Mouse (Mus musculus) left cerebral cortex, adult 18-20 months (tissue): ENCODE data around the gene Pole4. TPM values are rescaled to one million over a fixed set of nuclear protein-coding genes. Genes with fewer than 3 reads are reported as not detected.

Experiments used
- DNase-seq, 2 experiments: peaks; one replicate each; pipeline ENCODE4 v3.0.0; 2021 to 2022; ENCODE audit warnings: low spot score in 2 of 2, mixed read lengths in 1 of 2
- long read RNA-seq, 2 experiments: library from polyadenylated mRNA; stranded (forward); transcript quantifications; one replicate each; pipeline ENCODE4 v2.0.0; 2021
- total RNA-seq, 2 experiments: library from RNA; stranded (reverse); gene quantifications; 2 replicates each; pipeline ENCODE4 v1.2.3; 2021

The Pole4 gene
- 10 to 100 TPM; 34.5 to 36.1 TPM for total RNA-seq
- long read RNA-seq, experiment 1, transcript Pole4-201 (4 exons, 1,769 nt): major isoform, 59 of 64 reads
- long read RNA-seq, experiment 1, partial matches to known transcripts: 3 of 64 reads
- long read RNA-seq, experiment 1, other reads (novel, unspliced or antisense): 1 of 64 reads
- long read RNA-seq, experiment 2, transcript Pole4-201 (4 exons, 1,769 nt): major isoform, 46 of 47 reads
- long read RNA-seq, experiment 2, partial matches to known transcripts: 0 of 47 reads
- long read RNA-seq, experiment 2, other reads (novel, unspliced or antisense): 1 of 47 reads

GRCm38 (mm10) chr6:82705221-82705620, at the start of gene Pole4:
Pole4 (minus strand) TSS chr6:82705365.
- DNase-seq: no peak

- no peak for DNase-seq
Measured at GRCm38 (mm10) chr6:82754769-82755168, 49.6 kb upstream of the Pole4 start.

- DNase-seq: no peak
Measured at GRCm38 (mm10) chr6:82753638-82754361, 48.6 kb upstream of the Pole4 start.

- DNase-seq: no peak
Measured at GRCm38 (mm10) chr6:82753061-82753460, 47.9 kb upstream of the Pole4 start.

- no peak for DNase-seq
Measured at GRCm38 (mm10) chr6:82751791-82752190, 46.6 kb upstream of the Pole4 start.

- no peak for DNase-seq
Measured at GRCm38 (mm10) chr6:82751031-82751430, 45.9 kb upstream of the Pole4 start.

GRCm38 (mm10) chr6:82750063-82750462, 44.9 kb upstream of the Pole4 start:
- no peak for DNase-seq

GRCm38 (mm10) chr6:82748106-82748672, 43.0 kb upstream of the Pole4 start:
- DNase-seq: no peak

- no peak for DNase-seq
Measured at GRCm38 (mm10) chr6:82747085-82747484, 41.9 kb upstream of the Pole4 start.

- DNase-seq: no peak
Measured at GRCm38 (mm10) chr6:82744553-82744952, 39.4 kb upstream of the Pole4 start.

- no peak for DNase-seq
Measured at GRCm38 (mm10) chr6:82741518-82741880, 36.3 kb upstream of the Pole4 start.

GRCm38 (mm10) chr6:82740868-82741517, 35.8 kb upstream of the Pole4 start:
- no peak for DNase-seq

GRCm38 (mm10) chr6:82740269-82740668, 35.1 kb upstream of the Pole4 start:
- peak; percentile 51 to 63 for DNase-seq

GRCm38 (mm10) chr6:82737634-82738540, 32.7 kb upstream of the Pole4 start:
- no peak for DNase-seq

- peak; percentile 6 to 36 for DNase-seq
Measured at GRCm38 (mm10) chr6:82736626-82737600, 31.7 kb upstream of the Pole4 start.

- no peak for DNase-seq
Measured at GRCm38 (mm10) chr6:82735347-82735746, 30.2 kb upstream of the Pole4 start.

GRCm38 (mm10) chr6:82728635-82729034, 23.5 kb upstream of the Pole4 start:
- DNase-seq: no peak

- DNase-seq: no peak
Measured at GRCm38 (mm10) chr6:82727206-82727605, 22.0 kb upstream of the Pole4 start.

GRCm38 (mm10) chr6:82723321-82723720, 18.2 kb upstream of the Pole4 start:
- no peak for DNase-seq

GRCm38 (mm10) chr6:82716126-82716525, 11.0 kb upstream of the Pole4 start:
- DNase-seq: no peak
